Mouse (Mus musculus) splenic B cell, adult 2 months (primary cell): ENCODE results near the gene Tbx19.

ENCODE experiments used
- DNase-seq: peaks from one replicate; pipeline ENCODE4 v3.0.0-alpha.2; 2011; ENCODE audit warnings: low read depth, low spot score
- H3K27me3 ChIP-seq: 2 replicates; pipeline ENCODE4 v1.6.1; 2012; ENCODE audit warnings: mild to moderate bottlenecking, low read length, moderate library complexity, mixed read lengths; ENCODE audit not compliant: control insufficient read depth, poor library complexity, insufficient read depth, severe bottlenecking
- H3K36me3 ChIP-seq: 2 replicates; pipeline ENCODE4 v1.6.1; 2012; ENCODE audit warnings: mild to moderate bottlenecking, low read length, moderate library complexity, mixed read lengths; ENCODE audit not compliant: control insufficient read depth, poor library complexity, insufficient read depth, severe bottlenecking

The Tbx19 gene

DNA sequence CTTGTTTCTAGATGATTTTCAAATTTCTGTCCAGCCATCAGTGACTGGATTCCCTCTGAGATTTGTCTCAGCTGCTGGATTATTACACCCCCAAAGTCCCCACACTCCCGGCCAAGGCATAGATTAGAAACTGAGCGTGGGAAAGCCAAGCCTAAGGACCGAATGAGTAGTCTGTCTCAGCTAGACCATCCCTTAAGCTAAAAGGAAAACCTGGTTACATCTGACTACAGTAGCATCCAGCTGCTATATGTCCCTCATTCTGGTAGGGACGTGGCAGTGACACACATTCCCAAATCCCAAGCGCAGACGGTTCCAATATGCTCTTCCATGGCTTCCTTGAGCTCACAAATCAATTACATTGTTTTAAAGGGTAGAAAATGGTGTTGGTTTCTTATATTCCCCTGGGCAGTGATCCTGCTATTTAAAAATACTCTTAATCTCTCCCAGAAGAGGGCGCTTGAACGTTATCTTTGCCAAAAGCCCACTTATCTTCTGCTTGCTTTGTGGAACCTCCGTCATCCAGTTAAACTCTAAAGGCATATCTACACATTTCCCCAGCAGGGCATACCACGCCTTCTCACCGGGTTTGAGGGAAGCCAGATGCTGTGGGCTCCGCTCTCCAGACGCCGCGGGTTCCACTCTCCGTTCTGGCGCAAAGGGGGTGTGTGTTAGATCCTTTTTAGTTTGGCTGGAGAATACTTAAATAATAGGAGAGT is 46.0 kb downstream of the Tbx19 start:
- peak; percentile 40 for DNase-seq
- Histone ChIP-seq H3K27me3 (no peaks in the 10 kb centered on the region; the same call in none of the 2 replicates), H3K36me3 (no peaks in the 10 kb centered on the region)

DNA sequence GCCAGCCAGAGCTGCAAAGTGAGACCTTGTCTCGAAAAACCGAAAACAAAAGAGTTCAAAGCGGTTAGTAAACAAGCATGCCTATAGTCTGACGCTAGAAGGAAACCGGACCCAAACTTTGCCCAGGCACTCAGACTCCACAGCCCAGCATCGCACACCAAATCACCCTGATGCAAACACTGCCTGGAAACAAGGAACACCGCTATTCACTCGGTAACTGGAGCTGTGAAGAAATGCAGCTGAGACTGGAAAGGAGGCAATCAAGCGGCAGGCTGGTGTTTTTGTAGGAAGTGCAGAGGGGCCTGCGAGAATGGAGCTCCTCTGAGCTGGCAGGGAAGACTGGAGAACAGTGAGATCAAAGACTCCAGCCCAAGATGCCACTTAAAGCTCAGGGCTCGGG is 46.9 kb downstream of the Tbx19 start:
- H3K27me3 ChIP-seq = no peaks in the 10 kb centered on the region; the same call in none of the 2 replicates
- DNase-seq = no peak

DNA sequence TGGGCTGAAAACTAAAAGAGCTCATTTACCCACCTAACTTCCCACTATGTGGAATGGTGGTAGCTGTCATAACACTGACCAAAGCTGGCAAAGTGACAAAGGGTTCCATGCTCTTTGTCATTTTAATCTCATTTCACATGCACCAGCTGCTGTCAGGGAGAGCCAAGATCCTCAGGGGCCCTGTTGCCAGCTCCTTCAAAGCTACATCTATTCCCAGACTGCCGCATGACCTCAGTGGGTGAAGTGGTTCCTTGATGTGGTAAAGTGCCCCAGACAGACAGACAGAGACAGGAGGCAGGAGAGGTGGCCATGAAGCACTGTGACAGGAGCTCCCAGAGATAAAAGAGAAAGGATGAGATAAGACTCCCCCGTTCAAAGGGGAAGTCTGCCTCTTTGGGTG is 49.9 kb downstream of the Tbx19 start:
- DNase-seq = no peak
- Histone ChIP-seq H3K27me3 (no peaks in the 10 kb centered on the region; the same call in none of the 2 replicates), H3K36me3 (no peaks in the 10 kb centered on the region)

More for the DNA sequence above, 46.9 kb downstream of the Tbx19 start:
- H3K36me3 ChIP-seq = no peaks in the 10 kb centered on the region

DNA sequence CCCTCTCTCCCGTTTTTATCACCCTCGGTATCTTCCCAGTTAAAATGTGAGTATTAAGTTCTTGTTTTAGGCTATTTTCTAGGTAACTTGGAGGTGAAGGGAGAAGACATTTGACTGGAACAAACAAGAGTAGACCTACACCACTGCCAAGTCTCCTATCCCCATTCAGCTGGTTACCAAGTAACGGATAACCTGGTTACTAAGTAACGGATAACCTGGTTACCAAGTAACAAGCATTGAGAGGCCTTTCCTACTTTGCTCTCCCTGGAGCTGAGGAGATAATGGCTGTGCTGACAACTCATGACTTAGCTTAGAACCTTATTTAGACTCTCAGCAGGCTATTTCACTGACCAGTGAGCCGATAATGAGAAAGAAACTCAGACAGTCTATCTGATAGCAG is 51.4 kb downstream of the Tbx19 start:
- no peak for DNase-seq
- H3K36me3 ChIP-seq = no peaks in the 10 kb centered on the region

DNA sequence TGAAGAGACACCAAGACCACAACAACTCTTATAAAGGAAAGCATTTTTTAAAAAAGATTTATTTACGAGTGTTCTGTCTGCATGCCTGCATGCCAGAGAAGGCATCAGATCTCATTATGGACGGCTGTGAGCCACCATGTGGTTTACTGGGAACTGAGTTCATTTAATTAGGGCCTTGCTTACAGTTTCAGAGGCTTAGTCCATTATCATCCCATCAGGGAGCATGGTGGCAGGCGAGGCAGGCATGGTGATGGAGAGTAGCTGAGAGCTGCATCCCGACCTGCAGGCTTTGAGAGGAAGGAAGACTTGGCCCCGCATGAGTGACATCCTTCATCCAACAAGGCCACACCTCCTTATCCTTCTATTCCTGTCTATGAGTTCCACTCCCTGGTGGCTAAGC is 52.1 kb downstream of the Tbx19 start:
- no peak for DNase-seq
- Histone ChIP-seq H3K27me3 (no peaks in the 10 kb centered on the region; the same call in 1 of the 2 replicates), H3K36me3 (no peaks in the 10 kb centered on the region)

More for the DNA sequence above, 51.4 kb downstream of the Tbx19 start:
- H3K27me3 ChIP-seq = no peaks in the 10 kb centered on the region; the same call in 1 of the 2 replicates

DNA sequence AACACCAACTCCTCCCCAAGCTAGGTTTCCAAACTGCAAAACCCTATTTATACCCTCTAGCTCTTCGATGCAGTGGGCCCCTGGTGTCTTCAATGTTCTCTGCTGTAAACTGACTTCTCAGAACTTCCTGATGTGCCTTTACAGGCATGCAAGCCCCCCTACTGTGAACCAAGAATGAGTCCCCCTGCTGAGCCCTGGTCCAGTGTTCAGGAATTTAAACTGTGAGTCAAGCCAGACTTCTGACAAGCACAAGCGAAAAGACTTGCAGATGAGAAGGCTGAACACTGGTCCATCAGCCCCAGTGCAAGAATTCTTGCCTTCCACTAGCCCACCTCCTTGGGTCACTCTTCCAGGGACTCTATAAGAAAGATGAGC is 54.6 kb downstream of the Tbx19 start:
- Histone ChIP-seq H3K36me3 (no peaks in the 10 kb centered on the region), H3K27me3 (no peaks in the 10 kb centered on the region; the same call in 1 of the 2 replicates)
- no peak for DNase-seq

DNA sequence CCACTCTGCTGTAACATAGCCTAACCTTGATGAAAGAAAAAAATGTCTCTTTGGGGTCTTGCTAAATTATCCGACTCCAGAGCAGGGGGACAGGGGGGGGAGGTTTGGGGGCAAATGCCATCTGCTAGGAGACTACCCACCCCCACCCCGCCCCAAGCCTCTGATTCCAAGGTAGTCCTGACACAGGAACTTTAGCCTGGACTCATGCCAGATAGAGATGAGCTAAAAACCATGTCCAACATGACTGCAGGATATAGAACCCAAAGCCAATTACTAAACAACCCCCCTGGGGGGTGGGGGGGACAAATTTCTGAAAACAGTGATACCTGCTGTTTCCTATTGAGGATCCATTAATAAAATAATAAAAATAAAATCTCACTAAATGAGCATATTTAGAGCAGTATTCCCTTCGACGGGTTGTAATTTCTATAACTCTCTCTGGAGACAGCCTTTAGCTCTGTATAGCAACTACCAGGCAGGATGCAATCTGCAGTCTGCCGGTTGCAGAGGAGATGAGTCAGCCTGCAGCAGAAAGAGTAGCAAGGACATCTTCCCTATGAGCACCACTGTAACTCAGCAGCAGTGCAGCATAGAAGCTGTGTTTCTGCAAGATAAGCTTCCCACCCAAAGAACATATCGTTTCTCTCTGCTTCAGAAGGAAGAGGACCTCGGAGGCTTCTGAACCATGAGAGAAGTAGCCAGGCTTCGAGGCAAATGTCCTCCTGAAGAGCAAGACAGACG is 55.1 kb downstream of the Tbx19 start:
- Histone ChIP-seq H3K27me3 (no peaks in the 10 kb centered on the region), H3K36me3 (no peaks in the 10 kb centered on the region)
- no peak for DNase-seq

DNA sequence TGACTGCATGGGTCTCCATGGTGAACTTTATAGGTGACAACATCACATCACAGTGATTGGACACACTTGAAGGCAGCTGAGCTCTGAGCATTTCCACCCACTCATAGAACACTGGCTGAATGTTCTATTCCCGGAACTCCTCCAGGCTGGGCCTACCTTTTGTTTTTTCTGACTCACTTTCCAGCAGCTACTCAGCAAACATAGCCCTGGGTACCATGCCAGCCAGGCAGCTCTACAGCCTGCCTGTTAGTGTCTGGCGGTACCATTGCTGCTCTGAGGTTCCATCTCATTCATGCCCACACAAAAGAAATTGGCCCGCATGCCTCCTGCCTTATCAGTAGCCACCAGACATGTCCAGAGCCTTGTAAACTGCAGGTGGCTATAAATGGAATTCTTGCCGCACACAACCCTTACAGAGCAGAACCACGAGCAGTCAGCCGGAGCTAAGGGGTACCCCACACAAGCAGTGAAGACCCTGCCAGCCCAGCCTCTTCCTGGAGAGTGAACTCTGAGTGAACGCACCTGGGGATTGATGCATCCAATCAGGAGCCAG is 55.8 kb downstream of the Tbx19 start:
- DNase-seq = no peak
- Histone ChIP-seq H3K27me3 (no peaks in the 10 kb centered on the region), H3K36me3 (no peaks in the 10 kb centered on the region)

DNA sequence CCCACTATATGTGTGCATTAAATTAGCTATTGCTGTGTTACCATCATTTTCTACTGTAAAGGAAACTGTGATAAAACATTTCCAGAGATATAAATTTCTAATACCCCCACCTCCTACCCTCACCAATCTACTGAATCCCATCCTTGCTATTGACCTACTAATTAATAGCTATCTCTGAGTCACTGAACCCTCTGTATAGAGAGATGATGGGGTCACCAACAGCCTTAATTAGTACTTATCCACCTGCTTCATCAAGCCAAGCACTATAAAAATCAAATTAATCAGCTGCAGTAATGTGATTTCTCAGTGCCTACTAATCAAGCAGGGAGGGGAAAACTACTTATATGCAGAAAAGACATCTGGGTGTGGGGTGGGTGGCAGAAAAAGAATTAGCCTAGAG is 61.0 kb downstream of the Tbx19 start:
- DNase-seq = no peak
- Histone ChIP-seq H3K36me3 (no peaks in the 10 kb centered on the region), H3K27me3 (no peaks in the 10 kb centered on the region)

DNA sequence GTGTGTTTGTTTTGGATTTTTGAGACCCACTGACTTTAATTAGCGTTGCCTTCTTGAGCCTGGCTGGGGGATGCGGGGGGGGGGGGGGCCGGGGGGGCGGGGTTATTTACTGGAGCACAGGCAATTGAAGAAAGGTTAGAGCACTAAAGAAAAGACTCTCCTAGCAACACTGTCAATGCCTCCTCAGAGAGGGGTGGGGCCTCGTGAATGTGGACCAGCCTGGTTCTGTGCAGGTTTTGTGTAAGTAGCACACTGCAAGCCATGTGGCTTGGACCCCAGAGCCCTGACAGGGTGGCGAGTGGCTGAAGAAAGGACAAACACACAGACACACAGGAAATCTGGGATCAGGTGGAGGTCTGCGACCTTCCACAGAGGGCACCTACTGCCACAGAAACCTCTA is 65.7 kb downstream of the Tbx19 start:
- Histone ChIP-seq H3K27me3 (no peaks in the 10 kb centered on the region), H3K36me3 (no peaks in the 10 kb centered on the region)
- DNase-seq = no peak

DNA sequence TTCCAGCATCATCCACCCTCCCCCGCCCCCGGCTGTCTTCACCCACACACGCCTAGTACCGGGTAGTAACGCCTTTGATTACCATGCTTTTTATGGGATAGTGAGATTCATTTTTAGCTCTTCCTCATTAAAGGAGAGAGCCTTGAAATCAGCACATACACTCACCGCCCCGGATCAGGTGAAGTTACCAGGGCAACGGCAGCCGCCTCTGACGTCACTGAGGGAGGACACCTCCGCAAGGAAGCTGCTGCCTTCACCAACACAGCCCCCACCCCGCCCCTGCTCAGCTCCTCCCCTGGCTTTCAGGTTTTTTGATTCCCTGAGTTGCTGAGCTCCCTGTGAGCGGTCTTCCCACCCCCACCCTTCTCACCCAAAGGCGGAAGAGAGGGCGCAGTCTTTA is 68.9 kb downstream of the Tbx19 start:
- Histone ChIP-seq H3K27me3 (no peaks in the 10 kb centered on the region), H3K36me3 (no peaks in the 10 kb centered on the region)
- peak; percentile 37 for DNase-seq

DNA sequence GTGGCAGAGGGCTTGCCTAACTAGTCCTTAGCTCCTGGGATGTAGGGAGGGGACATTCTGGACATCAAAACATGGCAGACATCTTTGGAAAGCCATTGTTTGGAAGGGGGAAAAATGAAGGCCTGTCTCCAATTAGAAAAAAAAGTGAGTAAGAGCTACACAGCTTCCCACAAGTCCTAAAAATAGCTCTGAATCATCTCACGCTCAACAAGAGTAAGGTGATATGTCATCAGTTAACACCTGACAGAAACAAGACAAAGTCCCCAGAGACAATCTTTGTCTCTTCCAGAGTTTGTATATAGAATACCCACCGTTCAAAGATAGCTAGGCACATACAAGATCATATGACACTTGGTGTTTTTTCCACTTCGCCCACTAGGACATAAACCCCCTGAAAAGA is 71.0 kb downstream of the Tbx19 start:
- DNase-seq = no peak
- Histone ChIP-seq H3K27me3 (no peaks in the 10 kb centered on the region), H3K36me3 (no peaks in the 10 kb centered on the region)
